Mouse (Mus musculus): ENCODE results near the gene Cwf19l1. TPM values are rescaled to one million over a fixed set of nuclear protein-coding genes. Genes with fewer than 3 reads are reported as not detected.
A peak's percentile ranks its signal among the peaks of the same experiment; 100 is the strongest.
"Not testable (repeated sequence)": the region's sequence is repeated elsewhere in the genome, so short reads cannot be mapped to it uniquely, and the experiment has no call there.

Gene Cwf19l1
- total RNA-seq, 2 experiments from 2014 or later: 17.0 to 30.9 TPM

DNA sequence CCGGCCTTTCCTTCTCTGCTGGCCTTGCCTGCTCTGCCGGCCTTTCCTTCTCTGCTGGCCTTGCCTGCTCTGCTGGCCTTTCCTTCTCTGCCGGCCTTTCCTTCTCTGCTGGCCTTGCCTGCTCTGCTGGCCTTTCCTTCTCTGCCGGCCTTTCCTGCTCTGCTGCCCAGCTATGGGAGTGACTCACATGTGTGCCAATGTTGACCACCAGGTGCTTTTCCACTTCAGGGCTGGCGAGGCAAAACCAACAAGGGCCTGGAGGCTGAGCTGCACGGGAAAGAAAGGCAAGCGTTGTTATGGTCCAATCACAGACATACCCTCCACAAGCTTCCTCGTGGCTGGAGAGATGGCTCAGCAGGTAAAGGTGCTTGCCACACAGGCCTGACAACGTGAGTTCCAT, 15.0 kb downstream of the Cwf19l1 start:
- ATAC-seq (ENCODE audit: poor library complexity, severe bottlenecking): not testable (repeated sequence)

- ATAC-seq (ENCODE audit: poor library complexity, severe bottlenecking): peak; percentile 56
Observed at GRCm38 (mm10) chr19:44117793-44118192, 17.9 kb downstream of the Cwf19l1 start.

DNA sequence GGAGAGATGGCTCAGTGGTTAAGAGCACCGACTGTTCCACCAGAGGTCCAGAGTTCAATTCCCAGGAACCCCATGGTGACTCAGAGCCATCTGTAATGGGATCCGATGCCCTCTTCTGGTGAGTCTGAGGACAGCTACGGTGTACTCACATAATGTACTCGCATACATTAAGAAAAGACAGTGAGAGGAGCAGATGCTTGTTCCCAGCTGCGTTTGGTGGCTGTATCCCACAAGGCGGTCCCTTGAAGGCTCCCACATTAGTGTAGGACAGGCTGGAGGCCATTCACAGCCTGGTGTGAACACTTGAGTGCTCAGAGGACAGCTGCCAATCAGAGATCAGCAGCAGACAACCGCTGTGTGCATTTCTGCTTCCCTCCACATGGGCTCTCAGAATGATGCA, 24.0 kb downstream of the Cwf19l1 start:
- no peak for ATAC-seq (ENCODE audit: poor library complexity, severe bottlenecking)

GRCm38 (mm10) chr19:44110356-44110755, 25.3 kb downstream of the Cwf19l1 start:
- ATAC-seq (ENCODE audit: poor library complexity, severe bottlenecking): no peak

GRCm38 (mm10) chr19:44108996-44109395, 26.7 kb downstream of the Cwf19l1 start:
- no peak for ATAC-seq (ENCODE audit: poor library complexity, severe bottlenecking)

DNA sequence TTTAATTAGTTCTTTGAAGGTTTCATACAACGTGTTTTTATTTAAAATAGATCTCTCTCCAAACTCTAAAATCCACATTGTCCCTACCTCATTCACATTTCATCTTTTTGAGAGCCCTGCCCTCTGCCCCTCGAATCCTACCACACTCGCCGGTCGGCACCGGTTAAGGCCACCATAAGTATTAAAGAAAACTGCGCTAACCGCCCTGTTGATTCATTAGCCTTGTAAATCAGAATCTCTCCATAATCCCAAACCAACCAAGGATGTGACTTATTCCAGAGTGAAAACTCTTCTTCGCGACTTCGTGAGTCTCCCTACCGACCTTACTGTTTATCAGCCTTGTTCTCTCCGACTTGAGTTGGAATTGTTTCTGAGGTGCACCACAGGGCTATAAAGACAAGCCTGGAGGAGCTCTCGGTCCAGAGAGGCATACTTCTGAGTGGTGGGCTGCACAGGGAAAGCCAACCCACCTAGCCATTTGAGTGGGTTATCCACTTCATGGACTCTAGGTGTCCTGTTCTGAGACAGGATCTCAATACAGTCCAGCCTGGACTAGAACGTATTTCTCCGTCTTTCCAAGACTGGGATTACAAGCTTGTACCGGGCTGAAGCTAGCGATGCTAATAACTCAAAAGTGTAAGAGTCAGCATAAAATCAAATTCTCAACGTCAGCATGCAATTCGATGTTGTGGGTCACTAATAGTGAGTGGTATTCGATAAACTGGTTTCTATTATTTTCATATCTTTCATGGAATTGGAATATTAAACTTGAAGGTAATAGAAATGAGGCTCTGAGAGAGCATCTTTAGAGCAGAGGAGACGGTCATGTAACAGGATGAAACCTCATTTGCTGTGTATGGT, 27.8 kb downstream of the Cwf19l1 start:
- ATAC-seq (ENCODE audit: poor library complexity, severe bottlenecking): 0 out of 2 replicates have a peak, but pooled peaks have one; percentile 6

GRCm38 (mm10) chr19:44106831-44107660, 28.6 kb downstream of the Cwf19l1 start, which contains the start of gene Chuk:
Chuk (minus strand) TSS chr19:44107480.
- ATAC-seq (ENCODE audit: poor library complexity, severe bottlenecking): peak; percentile 99

- 0 out of 2 replicates have a peak, but pooled peaks have one; percentile 36 for ATAC-seq (ENCODE audit: poor library complexity, severe bottlenecking)
Observed at GRCm38 (mm10) chr19:44104393-44104792, 31.3 kb downstream of the Cwf19l1 start.

- ATAC-seq (ENCODE audit: poor library complexity, severe bottlenecking): no peak
Observed at GRCm38 (mm10) chr19:44103001-44103400, 32.7 kb downstream of the Cwf19l1 start.

- ATAC-seq (ENCODE audit: poor library complexity, severe bottlenecking): no peak
Observed at GRCm38 (mm10) chr19:44100840-44101239, 34.8 kb downstream of the Cwf19l1 start.

DNA sequence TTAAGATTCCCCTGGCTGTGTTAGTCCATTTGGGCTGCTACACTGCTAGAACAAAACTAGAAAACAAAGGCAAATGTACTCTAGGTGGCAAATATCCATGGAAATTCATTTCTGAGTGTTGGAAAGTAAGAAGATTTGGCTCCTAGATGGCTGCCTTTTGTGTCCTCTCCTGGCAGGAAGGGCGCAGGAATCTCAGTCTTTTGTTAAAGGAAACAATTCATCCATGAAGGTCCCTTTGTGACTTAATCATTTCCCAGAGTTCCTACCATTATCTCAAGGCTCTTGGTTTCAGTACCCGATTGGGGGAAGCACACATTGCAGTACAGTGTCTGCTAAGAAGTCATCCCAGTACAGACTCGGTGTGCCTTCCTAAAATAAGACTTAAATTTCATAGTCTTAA, 49.4 kb downstream of the Cwf19l1 start:
- ATAC-seq (ENCODE audit: poor library complexity, severe bottlenecking): no peak

DNA sequence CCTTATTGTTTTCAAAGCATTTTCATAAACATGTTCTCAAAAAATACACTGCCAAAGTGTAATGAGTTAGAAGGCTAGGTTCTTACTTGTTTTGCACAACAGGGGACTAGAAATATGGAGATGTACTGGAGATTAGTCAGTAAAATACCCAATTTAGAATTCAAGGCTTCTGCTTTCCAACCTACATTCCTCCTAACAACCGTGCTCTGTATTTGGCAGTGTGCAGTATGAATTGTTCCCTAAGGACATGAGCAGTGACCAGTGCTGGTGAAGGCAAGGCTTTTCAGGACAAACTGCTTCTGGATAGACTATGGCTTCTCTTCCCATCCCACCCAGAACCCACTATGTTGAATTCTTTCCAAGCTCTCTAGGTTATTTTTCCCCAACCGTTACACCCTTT, 54.8 kb downstream of the Cwf19l1 start:
- no peak for ATAC-seq (ENCODE audit: poor library complexity, severe bottlenecking)

GRCm38 (mm10) chr19:44080023-44080422, 55.7 kb downstream of the Cwf19l1 start:
- ATAC-seq (ENCODE audit: poor library complexity, severe bottlenecking): no peak

GRCm38 (mm10) chr19:44077024-44077423, 58.7 kb downstream of the Cwf19l1 start:
- ATAC-seq (ENCODE audit: poor library complexity, severe bottlenecking): no peak

DNA sequence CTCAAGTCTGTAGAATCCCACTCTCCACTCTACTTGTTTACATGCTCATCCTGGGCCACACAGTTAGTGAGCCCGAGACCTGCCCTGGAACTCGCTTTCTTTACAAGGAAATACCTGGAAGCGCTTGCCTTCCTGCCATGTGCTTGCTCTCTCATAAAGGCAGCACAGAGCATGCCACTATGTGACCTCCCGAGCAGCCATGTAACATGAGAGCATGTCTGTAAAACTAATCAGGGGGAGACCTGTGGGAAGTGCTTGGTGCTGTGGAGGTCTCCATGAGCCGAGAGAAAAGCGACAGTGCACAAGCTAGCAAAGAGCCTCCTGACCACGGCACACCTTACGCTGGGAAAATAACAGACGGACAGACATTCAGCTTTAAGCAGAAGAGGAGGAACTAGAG, 59.2 kb downstream of the Cwf19l1 start:
- no peak for ATAC-seq (ENCODE audit: poor library complexity, severe bottlenecking)

- ATAC-seq (ENCODE audit: poor library complexity, severe bottlenecking): no peak
Observed at GRCm38 (mm10) chr19:44074986-44075385, 60.7 kb downstream of the Cwf19l1 start.

GRCm38 (mm10) chr19:44071166-44071565, 64.5 kb downstream of the Cwf19l1 start:
- ATAC-seq (ENCODE audit: poor library complexity, severe bottlenecking): no peak

- ATAC-seq (ENCODE audit: poor library complexity, severe bottlenecking): no peak
Observed at GRCm38 (mm10) chr19:44069914-44070232, 65.8 kb downstream of the Cwf19l1 start.

- ATAC-seq (ENCODE audit: poor library complexity, severe bottlenecking): peak; percentile 95
Observed at GRCm38 (mm10) chr19:44069121-44069913, 66.4 kb downstream of the Cwf19l1 start, which contains the start of gene Erlin1. Erlin1 (minus strand) TSS chr19:44069785.

DNA sequence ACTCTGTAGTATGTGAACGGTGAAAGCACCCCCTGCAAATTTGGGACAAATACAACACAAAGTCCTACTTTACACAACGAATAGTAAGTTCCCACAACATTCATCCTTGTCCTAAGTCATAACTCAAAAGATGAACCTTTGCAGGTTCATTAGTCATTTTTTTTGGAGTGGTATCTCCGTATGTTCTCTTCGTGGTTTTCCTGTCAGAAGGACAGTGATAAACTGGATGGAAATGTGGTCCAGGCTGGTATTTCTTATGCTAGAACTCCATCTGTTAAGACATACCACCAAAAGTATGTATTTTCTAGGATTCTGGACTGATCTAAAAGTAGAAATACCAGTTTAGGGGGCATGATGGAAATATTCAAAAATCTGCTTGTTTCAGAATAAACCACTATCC, 67.4 kb downstream of the Cwf19l1 start:
- ATAC-seq (ENCODE audit: poor library complexity, severe bottlenecking): no peak
